Mouse (Mus musculus) gastrocnemius, adult 18-20 months (tissue): ENCODE measurements around the gene Adsl. TPM values are rescaled to one million over a fixed set of nuclear protein-coding genes. Genes with fewer than 3 reads are reported as not detected.
"Not testable (repeated sequence)": the region's sequence is repeated elsewhere in the genome, so short reads cannot be mapped to it uniquely, and the experiment has no call there.

ENCODE experiments used
- DNase-seq: peaks from one replicate; pipeline ENCODE4 v3.0.0; 2021; ENCODE audit warnings: low spot score
- long read RNA-seq, 2 experiments: library from polyadenylated mRNA; stranded (forward); transcript quantifications; one replicate each; pipeline ENCODE4 v2.0.0; 2021
- total RNA-seq, 2 experiments: library from RNA; stranded (reverse); gene quantifications; 2 replicates each; pipeline ENCODE4 v1.2.3; 2021

Adsl gene
- 100 to 1,000 TPM; 159 to 170 TPM for total RNA-seq
- long read RNA-seq, experiment 1, transcript Adsl-201 (13 exons, 3,711 nt), result major isoform, 250 of 270 reads
- long read RNA-seq, experiment 1, partial matches to known transcripts, result 10 of 270 reads
- long read RNA-seq, experiment 1, other reads (novel, unspliced or antisense), result 10 of 270 reads
- long read RNA-seq, experiment 2, transcript Adsl-201 (13 exons, 3,711 nt), result major isoform, 204 of 220 reads
- long read RNA-seq, experiment 2, partial matches to known transcripts, result 9 of 220 reads
- long read RNA-seq, experiment 2, other reads (novel, unspliced or antisense), result 7 of 220 reads

- DNase-seq, result peak; percentile 88
Observed at GRCm38 (mm10) chr15:80948145-80949135, at the start of gene Adsl. Gene Adsl, plus strand, starts transcription at chr15:80948490.

- DNase-seq, result no peak
Observed at GRCm38 (mm10) chr15:80899806-80900205, 48.5 kb upstream of the Adsl start.

- no peak for DNase-seq
Observed at GRCm38 (mm10) chr15:80901806-80902513, 46.3 kb upstream of the Adsl start.

- not testable (repeated sequence) for DNase-seq
Observed at GRCm38 (mm10) chr15:80904776-80905175, 43.5 kb upstream of the Adsl start.

- DNase-seq, result no peak
Observed at GRCm38 (mm10) chr15:80910183-80910582, 38.1 kb upstream of the Adsl start.

- DNase-seq, result no peak
Observed at GRCm38 (mm10) chr15:80910790-80911531, 37.3 kb upstream of the Adsl start.

GRCm38 (mm10) chr15:80912175-80912574, 36.1 kb upstream of the Adsl start:
- no peak for DNase-seq

GRCm38 (mm10) chr15:80913803-80914202, 34.5 kb upstream of the Adsl start:
- no peak for DNase-seq

- no peak for DNase-seq
Observed at GRCm38 (mm10) chr15:80915850-80916249, 32.4 kb upstream of the Adsl start.

- DNase-seq, result no peak
Observed at GRCm38 (mm10) chr15:80916621-80917020, 31.7 kb upstream of the Adsl start.

- DNase-seq, result no peak
Observed at GRCm38 (mm10) chr15:80920346-80920745, 27.9 kb upstream of the Adsl start.

GRCm38 (mm10) chr15:80921781-80922180, 26.5 kb upstream of the Adsl start:
- no peak for DNase-seq

- no peak for DNase-seq
Observed at GRCm38 (mm10) chr15:80924211-80924610, 24.1 kb upstream of the Adsl start.

- no peak for DNase-seq
Observed at GRCm38 (mm10) chr15:80928811-80929355, 19.4 kb upstream of the Adsl start.

- DNase-seq, result no peak
Observed at GRCm38 (mm10) chr15:80930048-80930571, 18.2 kb upstream of the Adsl start.

GRCm38 (mm10) chr15:80930676-80931320, 17.5 kb upstream of the Adsl start:
- DNase-seq, result not testable (repeated sequence)

- DNase-seq, result no peak
Observed at GRCm38 (mm10) chr15:80931345-80931960, 16.8 kb upstream of the Adsl start.

GRCm38 (mm10) chr15:80934841-80935240, 13.4 kb upstream of the Adsl start:
- no peak for DNase-seq

GRCm38 (mm10) chr15:80936686-80937085, 11.6 kb upstream of the Adsl start:
- no peak for DNase-seq
